Mouse (Mus musculus) c-Kit-negative CD71-positive TER-119-positive erythroid progenitor cells, embryonic 14.5 days (primary cell): ENCODE results near the gene Smpdl3a.
A peak's percentile ranks its signal among the peaks of the same experiment; 100 is the strongest.

Experiments used
- DNase-seq: peaks from one replicate; pipeline ENCODE4 v3.0.0-alpha.2; 2013; ENCODE audit warnings: low read depth, low spot score

Gene Smpdl3a

DNA sequence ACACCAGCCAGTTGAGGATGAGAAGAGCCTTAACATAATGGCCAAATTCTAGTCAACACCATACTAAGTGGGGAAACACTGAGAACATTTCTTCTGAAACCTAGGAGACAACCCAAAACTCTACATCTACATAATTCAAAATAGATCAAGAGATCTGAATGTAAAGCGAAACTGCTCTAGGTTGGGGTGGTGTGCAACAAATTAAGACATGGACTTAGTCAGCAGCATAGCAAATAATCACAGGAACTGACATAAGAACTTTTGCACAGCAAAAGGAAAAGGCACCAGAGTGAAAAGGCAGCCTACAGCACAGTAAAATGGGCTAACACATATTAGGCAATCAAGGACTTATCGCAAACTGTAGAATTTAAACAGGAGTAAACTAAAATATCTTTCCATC, 25.1 kb downstream of the Smpdl3a start:
- DNase-seq, result no peak

DNA sequence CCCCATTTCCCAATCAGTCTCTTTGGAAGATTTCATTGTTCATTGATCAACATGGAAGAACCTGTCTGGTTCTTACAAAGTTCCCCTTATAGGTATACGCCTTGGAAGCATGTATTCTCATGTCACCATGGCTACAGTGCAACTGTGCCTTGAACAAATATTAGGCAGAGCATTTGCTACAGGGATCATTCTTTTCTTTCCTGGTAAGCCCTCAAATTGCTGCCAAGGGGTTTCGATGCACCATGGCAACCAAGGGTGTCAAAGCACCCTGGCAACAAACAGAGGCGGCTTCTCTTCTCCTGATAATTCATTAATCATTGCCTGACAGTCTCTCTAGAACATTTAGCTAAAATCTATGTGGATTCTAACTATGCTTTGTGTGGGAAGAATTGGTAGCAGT, 28.3 kb downstream of the Smpdl3a start:
- no peak for DNase-seq

DNA sequence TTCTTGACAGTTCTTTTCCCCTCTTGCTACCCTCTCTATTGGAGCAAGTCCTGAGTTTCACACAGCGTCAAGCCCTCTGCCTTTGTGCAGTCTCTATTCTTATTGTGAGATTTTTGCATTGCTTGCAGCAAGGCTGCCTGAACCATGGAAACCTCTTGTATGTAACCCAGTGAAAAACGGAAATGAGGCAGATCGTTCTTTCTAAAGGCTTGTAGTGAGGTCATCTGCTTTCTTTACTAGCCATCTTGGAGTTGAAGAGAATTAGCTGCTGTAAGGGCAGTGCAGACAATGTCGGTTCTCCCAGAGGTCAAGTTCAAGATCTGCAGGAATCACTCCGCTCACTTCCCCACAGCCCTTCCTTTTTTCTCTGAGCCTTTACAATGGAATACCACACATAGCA, 34.5 kb downstream of the Smpdl3a start:
- DNase-seq, result no peak

DNA sequence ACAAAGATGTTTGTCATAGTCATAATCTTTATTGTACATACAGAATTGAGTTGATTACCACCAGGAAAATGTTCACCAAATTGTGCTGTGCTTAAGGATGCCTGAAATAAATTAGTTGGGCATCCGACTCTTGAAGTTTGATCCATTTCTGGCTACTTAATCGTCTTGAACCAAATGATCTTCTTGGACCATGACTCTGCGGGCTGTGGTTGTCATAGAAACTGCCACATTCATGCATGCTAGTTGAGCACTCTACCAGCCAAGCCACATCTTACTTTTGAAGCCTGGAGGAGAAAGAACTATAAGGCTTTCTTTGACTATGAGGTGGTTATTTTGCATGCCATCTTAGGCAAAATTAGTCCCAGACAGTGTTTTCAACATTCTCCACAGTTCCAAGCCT, 35.5 kb downstream of the Smpdl3a start:
- DNase-seq, result no peak

DNA sequence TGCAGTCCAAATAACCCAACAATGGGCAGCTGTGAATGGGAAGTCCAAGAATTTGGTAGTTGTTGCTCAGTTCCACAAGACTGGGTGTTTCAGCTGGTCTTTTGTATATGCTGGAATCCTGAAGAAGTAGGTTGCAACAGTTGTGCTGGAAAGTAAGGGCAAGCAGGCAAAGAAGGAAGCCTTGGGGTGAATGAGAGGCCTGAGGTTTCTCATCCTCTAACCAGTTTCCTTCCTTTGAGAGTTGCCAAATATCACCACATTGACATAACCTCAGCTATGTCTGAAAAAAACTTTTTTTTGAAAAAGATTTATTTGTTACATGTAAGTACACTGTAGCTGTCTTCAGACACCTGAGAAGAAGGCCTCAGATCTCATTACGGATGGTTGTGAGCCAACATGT, 41.0 kb downstream of the Smpdl3a start:
- no peak for DNase-seq

DNA sequence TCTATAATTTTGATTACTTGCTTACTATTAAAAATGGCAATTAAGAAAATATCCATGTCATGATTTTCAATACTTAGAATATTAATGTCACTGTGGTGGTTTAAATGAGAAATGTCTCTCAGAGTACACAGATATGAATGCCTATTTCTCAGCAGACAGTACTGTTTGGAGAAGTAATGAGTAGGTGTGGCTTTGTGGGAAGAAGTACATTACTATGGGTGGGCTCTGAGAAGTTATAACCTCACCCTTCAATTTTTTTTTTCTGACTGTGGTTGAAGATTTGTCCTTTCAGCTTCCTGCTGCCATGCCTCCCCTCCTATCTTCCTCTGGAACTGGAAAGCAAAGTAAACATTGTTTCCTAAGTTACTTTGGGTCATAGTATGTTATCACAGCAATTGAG, 41.8 kb downstream of the Smpdl3a start:
- no peak for DNase-seq

DNA sequence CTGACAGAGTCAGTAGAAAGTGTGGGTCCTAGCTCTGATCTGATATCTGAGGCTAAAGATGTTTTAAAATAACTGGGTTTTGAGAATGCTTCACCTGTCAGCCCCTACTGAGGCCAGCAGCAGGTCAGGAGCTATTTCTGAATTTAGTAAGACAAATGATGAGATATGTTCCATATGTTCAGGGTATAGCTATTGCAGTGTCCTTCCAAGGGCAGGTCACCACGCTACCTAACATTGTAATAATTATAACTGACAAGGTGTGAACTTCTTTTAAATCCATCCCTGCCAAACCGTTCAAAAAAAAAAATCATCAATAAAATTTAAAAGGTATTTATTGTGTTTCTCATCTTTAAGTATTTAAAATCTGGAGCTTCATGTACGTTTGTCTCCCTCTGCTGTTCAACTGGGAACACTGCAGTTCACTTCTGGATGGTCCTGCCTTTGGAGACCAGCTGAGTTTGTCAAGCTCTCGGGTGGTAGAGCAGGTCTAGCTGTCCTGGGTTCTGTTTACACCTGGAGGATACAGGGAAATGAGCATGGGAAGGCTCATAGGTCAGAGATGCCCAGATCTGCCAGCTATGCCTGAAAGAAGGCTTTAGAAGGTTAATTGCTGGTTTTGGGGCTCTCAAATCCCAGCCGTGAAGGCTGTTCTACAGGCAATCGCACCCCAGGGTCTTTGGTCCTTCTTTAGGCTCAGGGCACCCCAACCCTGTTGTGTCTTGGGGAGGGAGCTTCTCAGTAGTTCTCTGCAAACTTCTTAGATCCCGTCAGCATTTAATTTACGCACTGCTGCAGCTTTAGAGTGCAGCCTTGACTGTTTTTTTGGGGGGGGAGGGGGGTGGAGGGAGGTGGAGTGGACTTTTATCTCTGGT, 47.7 kb downstream of the Smpdl3a start:
- DNase-seq, result peak; percentile 24

DNA sequence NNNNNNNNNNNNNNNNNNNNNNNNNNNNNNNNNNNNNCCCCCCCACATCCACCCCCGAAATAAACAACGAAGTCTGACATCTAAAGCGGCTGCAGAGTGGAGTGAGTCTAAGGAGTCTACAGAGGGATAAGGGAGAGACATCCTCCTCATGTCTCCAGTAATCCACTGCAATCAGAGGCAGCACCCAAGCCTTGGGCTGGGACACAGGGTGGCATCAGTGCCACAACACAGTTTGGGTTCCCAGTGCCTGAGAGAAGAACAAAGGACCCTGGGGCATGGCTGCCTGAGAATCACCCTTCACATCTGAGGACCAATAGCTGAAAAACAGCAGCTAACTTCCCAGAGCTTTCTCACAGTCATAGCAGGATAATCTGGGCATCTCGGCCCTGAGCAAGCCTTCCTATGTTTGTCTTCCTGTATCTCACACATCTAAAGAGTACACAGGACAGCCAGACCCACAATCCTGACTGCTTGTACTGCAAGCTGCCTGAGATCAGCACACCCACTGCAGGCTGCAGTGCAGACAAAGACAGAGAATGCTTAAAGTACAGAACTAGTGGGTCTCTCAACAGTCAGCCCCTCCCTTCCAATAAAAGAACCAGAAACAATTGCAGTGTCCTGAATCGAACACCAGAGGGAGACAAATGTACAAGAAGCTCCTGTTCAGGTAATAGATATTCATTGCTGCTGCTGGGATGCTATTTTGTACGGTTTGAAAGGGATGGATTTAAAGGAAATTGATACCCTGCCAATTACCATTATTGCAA, 54.0 kb downstream of the Smpdl3a start:
- peak; percentile 1 for DNase-seq
